Mouse (Mus musculus) stomach, embryonic 15.5 days (tissue): Measurements from ENCODE around the gene Ldlrad3. TPM values are rescaled to one million over a fixed set of nuclear protein-coding genes. Genes with fewer than 3 reads are reported as not detected.

ENCODE experiments used
- ATAC-seq: fragments of 200-750 bp; cut with Nextera tagmentation; 2 replicates; pipeline ENCODE4 v1.8.0; 2017; ENCODE audit warnings: low read depth, moderate number of reproducible peaks, moderate TSS enrichment; ENCODE audit not compliant: insufficient read depth, low FRiP score
- H3K27ac ChIP-seq: fragments of 300-500 bp; sonication (generic); 2 replicates; pipeline ENCODE4 v1.5.1; 2015; ENCODE audit warnings: mild to moderate bottlenecking, inconsistent platforms
- H3K27me3 ChIP-seq: fragments of 300-500 bp; sonication (generic); replicated peaks from 2 replicates; pipeline ENCODE4 v1.6.1; 2015; ENCODE audit warnings: inconsistent platforms
- H3K36me3 ChIP-seq: fragments of 300-500 bp; sonication (generic); 2 replicates; pipeline ENCODE4 v1.6.1; 2015; ENCODE audit warnings: inconsistent platforms
- H3K4me1 ChIP-seq: fragments of 300-500 bp; sonication (generic); 2 replicates; pipeline ENCODE4 v1.6.1; 2015; ENCODE audit warnings: inconsistent platforms
- H3K4me2 ChIP-seq: fragments of 300-500 bp; sonication (generic); 2 replicates; pipeline ENCODE4 v1.6.1; 2015; ENCODE audit warnings: mild to moderate bottlenecking, inconsistent platforms
- H3K4me3 ChIP-seq: fragments of 300-500 bp; sonication (generic); replicated peaks from 2 replicates; pipeline ENCODE4 v1.5.1; 2015; ENCODE audit warnings: inconsistent platforms
- H3K9ac ChIP-seq: fragments of 300-500 bp; sonication (generic); 2 replicates; pipeline ENCODE4 v1.6.1; 2015; ENCODE audit warnings: inconsistent platforms
- H3K9me3 ChIP-seq: fragments of 300-500 bp; sonication (generic); 2 replicates; pipeline ENCODE4 v1.6.1; 2016; ENCODE audit warnings: inconsistent platforms
- WGBS: fragments of 180-500 bp; shearing (Covaris S2); methylation state at CpG from one replicate; pipeline ENCODE4 v1.1.7; 2015; 5-methylcytosine and 5-hydroxymethylcytosine counted together
- polyA plus RNA-seq: library from polyadenylated mRNA; unstranded; fragments of >200 nt; fragmentation: Nextera tagmentation; extraction: Ambion mirVana; gene quantifications from 2 replicates; pipeline ENCODE4 v1.2.1, GENCODE M21; 2015

The Ldlrad3 gene
- polyA plus RNA-seq, 1 experiment from 2014 or later = 39.1 TPM

GRCm38 (mm10) chr2:102038229-102038894 is 147.8 kb downstream of the Ldlrad3 start:
- 40% methylated on average over 10 of the region's 10 CpGs for WGBS
- H3K4me3 ChIP-seq = no peak overlapping the region
- H3K36me3 ChIP-seq = no peaks in the 10 kb centered on the region
- no peaks in the 10 kb centered on the region for H3K9me3 ChIP-seq
- H3K27ac ChIP-seq = no peak overlapping the region
- peaks cover 16% of the 10 kb centered on the region for H3K4me1 ChIP-seq
- no peak overlapping the region for H3K9ac ChIP-seq
- ATAC-seq = peak; percentile 52; the same call in 1 of the 2 replicates
- no peak overlapping the region for H3K4me2 ChIP-seq
- H3K27me3 ChIP-seq = no peaks in the 10 kb centered on the region

GRCm38 (mm10) chr2:102036665-102037511 is 149.3 kb downstream of the Ldlrad3 start:
- Histone ChIP-seq H3K4me3 (no peak overlapping the region), H3K9me3 (no peaks in the 10 kb centered on the region), H3K4me1 (peaks cover 16% of the 10 kb centered on the region), H3K4me2 (no peak overlapping the region), H3K9ac (no peak overlapping the region), H3K27ac (no peak overlapping the region), H3K36me3 (no peaks in the 10 kb centered on the region), H3K27me3 (no peaks in the 10 kb centered on the region)
- ATAC-seq = peak; percentile 32; the same call in 1 of the 2 replicates
- 49% methylated on average over 18 of the region's 18 CpGs for WGBS

- Histone ChIP-seq H3K9ac (no peak overlapping the region), H3K4me2 (no peak overlapping the region), H3K4me1 (peaks cover 16% of the 10 kb centered on the region), H3K36me3 (no peaks in the 10 kb centered on the region), H3K27me3 (no peaks in the 10 kb centered on the region), H3K9me3 (no peaks in the 10 kb centered on the region), H3K27ac (no peak overlapping the region), H3K4me3 (no peak overlapping the region)
- no peak for ATAC-seq
- 70% methylated on average over 11 of the region's 11 CpGs for WGBS
These were observed 151.7 kb downstream of the Ldlrad3 start for GRCm38 (mm10) chr2:102034513-102034879.

GRCm38 (mm10) chr2:102033818-102034512 is 152.2 kb downstream of the Ldlrad3 start:
- Histone ChIP-seq H3K4me1 (peaks cover 12% of the 10 kb centered on the region), H3K27ac (no peak overlapping the region), H3K4me3 (no peak overlapping the region), H3K9me3 (no peaks in the 10 kb centered on the region), H3K9ac (no peak overlapping the region), H3K27me3 (no peaks in the 10 kb centered on the region), H3K4me2 (no peak overlapping the region), H3K36me3 (no peaks in the 10 kb centered on the region)
- WGBS = 60% methylated on average over 9 of the region's 9 CpGs
- no peak for ATAC-seq

GRCm38 (mm10) chr2:102032713-102033343 is 153.4 kb downstream of the Ldlrad3 start:
- ATAC-seq = no peak
- no peak overlapping the region for H3K4me2 ChIP-seq
- no peaks in the 10 kb centered on the region for H3K9me3 ChIP-seq
- no peak overlapping the region for H3K4me3 ChIP-seq
- no peak overlapping the region for H3K27ac ChIP-seq
- H3K27me3 ChIP-seq = no peaks in the 10 kb centered on the region
- no peaks in the 10 kb centered on the region for H3K36me3 ChIP-seq
- peaks cover under 1% of the 10 kb centered on the region; the same call in 1 of the 2 replicates for H3K4me1 ChIP-seq
- no peak overlapping the region for H3K9ac ChIP-seq
- 79% methylated on average over 9 of the region's 9 CpGs for WGBS

GRCm38 (mm10) chr2:102030652-102031051 is 155.5 kb downstream of the Ldlrad3 start:
- no peak overlapping the region for H3K27ac ChIP-seq
- H3K9me3 ChIP-seq = no peaks in the 10 kb centered on the region
- no peak overlapping the region for H3K4me3 ChIP-seq
- no peaks in the 10 kb centered on the region for H3K4me1 ChIP-seq
- H3K9ac ChIP-seq = no peak overlapping the region
- no peaks in the 10 kb centered on the region for H3K36me3 ChIP-seq
- no peak; the same call in 1 of the 2 replicates for ATAC-seq
- no peaks in the 10 kb centered on the region for H3K27me3 ChIP-seq
- 22% methylated on average over 5 of the region's 5 CpGs for WGBS
- H3K4me2 ChIP-seq = no peak overlapping the region

GRCm38 (mm10) chr2:102030152-102030551 is 156.0 kb downstream of the Ldlrad3 start:
- WGBS = 86% methylated on average over 6 of the region's 6 CpGs
- no peak overlapping the region for H3K4me3 ChIP-seq
- no peaks in the 10 kb centered on the region for H3K4me1 ChIP-seq

GRCm38 (mm10) chr2:102029682-102030081 is 156.5 kb downstream of the Ldlrad3 start:
- Histone ChIP-seq H3K27ac (no peak overlapping the region), H3K27me3 (no peaks in the 10 kb centered on the region), H3K36me3 (no peaks in the 10 kb centered on the region), H3K4me3 (no peak overlapping the region), H3K9ac (no peak overlapping the region), H3K9me3 (no peaks in the 10 kb centered on the region), H3K4me2 (no peak overlapping the region), H3K4me1 (no peaks in the 10 kb centered on the region)
- no peak for ATAC-seq
- WGBS = 77% methylated on average over 5 of the region's 5 CpGs

More at GRCm38 (mm10) chr2:102030152-102030551, 156.0 kb downstream of the Ldlrad3 start:
- H3K9me3 ChIP-seq = no peaks in the 10 kb centered on the region
- no peaks in the 10 kb centered on the region for H3K36me3 ChIP-seq
- no peak overlapping the region for H3K4me2 ChIP-seq
- ATAC-seq = no peak
- H3K9ac ChIP-seq = no peak overlapping the region
- H3K27me3 ChIP-seq = no peaks in the 10 kb centered on the region
- H3K27ac ChIP-seq = no peak overlapping the region

GRCm38 (mm10) chr2:102027265-102027664 is 158.9 kb downstream of the Ldlrad3 start:
- 88% methylated on average over 7 of the region's 7 CpGs for WGBS
- Histone ChIP-seq H3K27ac (no peak overlapping the region), H3K4me3 (no peak overlapping the region), H3K36me3 (no peaks in the 10 kb centered on the region), H3K9ac (no peak overlapping the region), H3K27me3 (no peaks in the 10 kb centered on the region), H3K9me3 (no peaks in the 10 kb centered on the region), H3K4me1 (no peaks in the 10 kb centered on the region), H3K4me2 (no peak overlapping the region)
- no peak for ATAC-seq

GRCm38 (mm10) chr2:102026156-102026555 is 160.0 kb downstream of the Ldlrad3 start:
- H3K9ac ChIP-seq = no peak overlapping the region
- 85% methylated on average over 9 of the region's 9 CpGs for whole genome bisulfite sequencing
- H3K27ac ChIP-seq = no peak overlapping the region

GRCm38 (mm10) chr2:102024483-102024882 is 161.7 kb downstream of the Ldlrad3 start:
- Histone ChIP-seq H3K9ac (no peak overlapping the region), H3K4me1 (no peaks in the 10 kb centered on the region), H3K36me3 (no peaks in the 10 kb centered on the region), H3K4me3 (no peak overlapping the region), H3K27me3 (no peaks in the 10 kb centered on the region), H3K4me2 (no peak overlapping the region), H3K9me3 (no peaks in the 10 kb centered on the region), H3K27ac (no peak overlapping the region)
- ATAC-seq = no peak
- WGBS = 91% methylated on average over 8 of the region's 8 CpGs

More at GRCm38 (mm10) chr2:102026156-102026555, 160.0 kb downstream of the Ldlrad3 start:
- no peak for ATAC-seq
- Histone ChIP-seq H3K27me3 (no peaks in the 10 kb centered on the region), H3K4me1 (no peaks in the 10 kb centered on the region), H3K4me2 (no peak overlapping the region), H3K9me3 (no peaks in the 10 kb centered on the region), H3K36me3 (no peaks in the 10 kb centered on the region), H3K4me3 (no peak overlapping the region)
